Mouse (Mus musculus) brain, embryonic 14.5 days (tissue): ENCODE measurements around the gene Mnt.

Experiments used
- CTCF ChIP-seq: fragments of 200-500 bp; IDR thresholded peaks from 2 replicates; pipeline ENCODE4 v1.5.1; 2012; ENCODE audit warnings: inconsistent platforms, mild to moderate bottlenecking, moderate library complexity, borderline replicate concordance; ENCODE audit not compliant: insufficient read depth, insufficient read length; ENCODE audit errors: extremely low read depth
- POLR2A ChIP-seq: fragments of 200-500 bp; IDR thresholded peaks from 2 replicates; pipeline ENCODE4 v1.6.1; 2012; ENCODE audit warnings: mild to moderate bottlenecking, inconsistent platforms, borderline replicate concordance; ENCODE audit not compliant: poor library complexity, insufficient read depth, insufficient read length, severe bottlenecking; ENCODE audit errors: extremely low read depth

GRCm38 (mm10) chr11:74857756-74858155 lies 27.0 kb downstream of the Mnt start:
- TF ChIP-seq CTCF: no peak
- no peak for TF ChIP-seq POLR2A
